Mouse (Mus musculus) lung, adult 10 weeks (tissue): ENCODE data around the gene Rtl8c. TPM values are rescaled to one million over a fixed set of nuclear protein-coding genes. Genes with fewer than 3 reads are reported as not detected.

Source experiments
- polyA plus RNA-seq: library from polyadenylated mRNA; stranded (reverse); fragments of 350-450 nt; fragmentation: Illumina TruSeq; extraction: RNeasy Lipid Tissue Mini Kit (QIAGEN cat#74804); gene quantifications from one replicate; pipeline ENCODE4 v1.2.3, GENCODE M21; 2014; ENCODE audit warnings: low read depth, low replicate concordance; ENCODE audit not compliant: insufficient read depth

The Rtl8c gene
- polyA plus RNA-seq, result 21.4 TPM

GRCm38 (mm10) chrX:53607242-53608121, at the start of gene Rtl8c:
TSS of gene Rtl8c (plus strand) at chrX:53608032.

GRCm38 (mm10) chrX:53608879-53609278, 1.0 kb downstream of the Rtl8c start, which contains the start of gene Gm14597:
TSS of gene Gm14597 (minus strand) at chrX:53608979.

GRCm38 (mm10) chrX:53642980-53643961, 35.4 kb downstream of the Rtl8c start, which contains the start of gene Rtl8a:
TSS of gene Rtl8a (minus strand) at chrX:53643682.

Other genes with a start within 250 kb of the Rtl8c start
- 10.6 TPM for gene Mospd1, start 237.5 kb upstream of the Rtl8c start, polyA plus RNA-seq
- gene Etd, start 173.1 kb upstream of the Rtl8c start, polyA plus RNA-seq, result not detected
- gene Gm14597, start 947 bp downstream of the Rtl8c start, polyA plus RNA-seq, result not detected
- gene Rtl8a, start 35.6 kb downstream of the Rtl8c start, polyA plus RNA-seq, result 180 TPM
- gene Rtl8b, start 62.4 kb downstream of the Rtl8c start, polyA plus RNA-seq, result 145 TPM
- 0.17 TPM for gene 4930502E18Rik, start 116.8 kb downstream of the Rtl8c start, polyA plus RNA-seq
- gene 1700013H16Rik, start 149.8 kb downstream of the Rtl8c start, polyA plus RNA-seq, result not detected
- not detected for gene Zfp36l3, start 168.4 kb downstream of the Rtl8c start, polyA plus RNA-seq
- 8.0 TPM for gene Xlr, start 189.7 kb downstream of the Rtl8c start, polyA plus RNA-seq